Mouse (Mus musculus) erythroid progenitor cell, adult 5-6 weeks (primary cell): ENCODE results near the gene Mark3. TPM values are rescaled to one million over a fixed set of nuclear protein-coding genes. Genes with fewer than 3 reads are reported as not detected.

Experiments
- ATAC-seq: replicated peaks from 2 replicates; pipeline ENCODE4 v1.8.0; 2016; ENCODE audit warnings: moderate number of reproducible peaks, mild to moderate bottlenecking, moderate TSS enrichment, inconsistent platforms; ENCODE audit not compliant: poor library complexity, low FRiP score, severe bottlenecking
- total RNA-seq, 2 experiments: library from RNA; stranded (forward) in 1 of 2; stranded (reverse) in 1 of 2; fragments of 150-400 nt in 1 of 2; fragments of 186-747, 209-891 nt in 1 of 2; gene quantifications; 2 replicates each; pipeline versions ENCODE4 v1.2.3 to v1.2.4; 2015 to 2017; ENCODE audit warnings: low replicate concordance in 2 of 2

The Mark3 gene
- total RNA-seq, 2 experiments from 2014 or later, result 177 to 200 TPM

GRCm38 (mm10) chr12:111693341-111694270 is 119.3 kb downstream of the Mark3 start:
- no peak for ATAC-seq

- no peak for ATAC-seq
Observed at GRCm38 (mm10) chr12:111694271-111694781, 120.0 kb downstream of the Mark3 start.

GRCm38 (mm10) chr12:111694880-111695804 is 120.8 kb downstream of the Mark3 start:
- no peak for ATAC-seq

- ATAC-seq, result peak; percentile 61
Observed at GRCm38 (mm10) chr12:111696239-111696638, 121.9 kb downstream of the Mark3 start.

- ATAC-seq, result no peak
Observed at GRCm38 (mm10) chr12:111697708-111698107, 123.4 kb downstream of the Mark3 start.

GRCm38 (mm10) chr12:111698346-111698913 is 124.1 kb downstream of the Mark3 start:
- ATAC-seq, result no peak

DNA sequence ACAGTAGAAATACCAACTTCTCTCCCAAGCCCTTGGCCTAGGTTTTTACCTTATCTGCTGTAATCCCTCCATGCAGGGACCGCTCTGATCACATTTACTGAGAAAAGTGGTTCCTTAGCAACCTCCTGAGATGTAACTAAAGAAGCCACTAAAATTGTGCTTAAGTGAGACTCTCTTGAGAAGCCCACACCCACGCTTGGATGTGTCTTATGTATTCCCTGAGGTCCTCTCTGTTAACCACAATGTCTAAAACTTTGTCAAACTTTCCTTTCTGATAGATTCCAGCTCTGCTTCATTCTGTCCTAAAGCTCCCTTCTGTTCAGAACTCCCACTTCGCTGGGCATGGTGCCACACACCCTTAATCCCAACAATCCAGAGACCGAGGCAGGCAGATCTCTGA is 125.2 kb downstream of the Mark3 start:
- no peak for ATAC-seq

DNA sequence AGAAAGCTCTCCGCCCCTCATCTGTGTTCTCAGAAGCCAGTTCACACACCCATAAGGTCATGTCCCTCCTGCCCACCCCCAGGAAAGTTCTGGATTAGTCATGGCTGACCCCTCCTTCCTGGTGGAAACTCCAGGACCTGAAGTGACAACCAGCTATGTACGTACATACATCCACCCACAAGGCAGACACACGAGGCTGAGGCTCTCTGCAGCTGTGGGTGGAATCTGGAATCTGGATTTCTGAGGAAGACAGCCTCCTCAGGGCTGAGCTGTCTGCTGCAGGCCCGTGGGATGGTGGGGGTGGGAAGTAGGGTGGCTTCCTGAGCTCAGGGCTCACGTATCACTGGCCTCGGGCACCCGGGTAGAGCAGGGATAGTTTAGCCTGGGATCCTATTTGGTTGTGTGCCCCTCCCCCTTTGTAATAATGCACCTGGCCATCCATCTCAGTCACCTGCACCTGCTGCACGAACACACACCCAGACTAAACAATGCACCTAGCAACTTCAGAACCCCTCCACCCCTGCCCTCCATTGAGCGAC is 126.7 kb downstream of the Mark3 start:
- no peak for ATAC-seq

DNA sequence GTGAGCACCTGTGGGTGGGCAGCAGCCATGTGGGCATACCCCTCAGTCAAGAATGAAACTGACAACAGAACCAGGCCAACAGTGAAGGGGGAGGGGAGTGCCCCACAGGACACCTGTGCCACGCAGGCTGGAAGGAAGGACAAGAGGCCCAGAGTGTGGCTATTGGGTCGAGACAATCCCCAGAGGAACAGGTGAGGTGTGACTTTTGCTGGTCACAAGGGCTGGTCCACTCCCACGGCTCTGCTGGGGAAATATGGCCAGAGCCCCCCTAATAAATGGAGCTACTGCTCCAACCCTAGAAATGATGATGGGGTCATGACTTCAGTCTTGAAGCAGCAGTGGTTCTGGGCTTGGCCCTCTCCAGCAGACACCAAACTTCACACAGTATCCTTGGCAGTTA is 129.0 kb downstream of the Mark3 start:
- no peak for ATAC-seq

DNA sequence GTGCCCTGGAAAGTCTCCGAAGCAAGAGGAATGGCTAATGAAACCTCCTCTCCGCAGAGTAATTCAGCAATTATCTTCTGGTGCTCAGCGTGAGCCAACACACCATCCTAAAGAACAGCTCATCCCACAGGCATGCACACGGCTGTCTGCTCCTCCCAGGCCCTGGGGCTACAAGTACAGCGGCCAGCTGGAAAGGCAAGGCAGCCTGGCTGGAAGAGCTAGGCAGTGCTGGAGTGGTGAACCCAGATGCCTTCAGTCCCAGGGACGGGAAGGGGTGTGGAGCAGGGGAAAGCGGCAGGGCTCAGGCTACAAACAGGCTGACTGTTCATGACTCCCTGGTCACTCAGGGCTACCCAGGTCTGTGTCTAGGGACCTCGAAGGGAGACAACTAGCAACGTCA is 130.3 kb downstream of the Mark3 start:
- no peak for ATAC-seq

- ATAC-seq, result no peak
Observed at GRCm38 (mm10) chr12:111705186-111705973, 131.1 kb downstream of the Mark3 start.

Other genes with a start within 250 kb of the Mark3 start
- gene Cdc42bpb, start 196.8 kb upstream of the Mark3 start, total RNA-seq (2015; ENCODE audit: low replicate concordance), result 0.42 and 9.7 TPM in 2 replicates
- 0.64 and 9.7 TPM in 2 replicates for gene Cdc42bpb, start 196.8 kb upstream of the Mark3 start, total RNA-seq (2017; ENCODE audit: low replicate concordance)
- gene Lbhd2, start 167.7 kb upstream of the Mark3 start, total RNA-seq (2015; ENCODE audit: low replicate concordance), result not detected in 2 replicates
- gene Lbhd2, start 167.7 kb upstream of the Mark3 start, total RNA-seq (2017; ENCODE audit: low replicate concordance), result not detected in 2 replicates
- gene Exoc3l4, start 157.5 kb upstream of the Mark3 start, total RNA-seq (2015; ENCODE audit: low replicate concordance), result 2.2 TPM in 1 of 2 replicates, not detected in the other
- not detected in 2 replicates for gene Exoc3l4, start 157.5 kb upstream of the Mark3 start, total RNA-seq (2017; ENCODE audit: low replicate concordance)
- gene Tnfaip2, start 132.1 kb upstream of the Mark3 start, total RNA-seq (2015; ENCODE audit: low replicate concordance), result 75.7 and 109 TPM in 2 replicates
- gene Tnfaip2, start 132.1 kb upstream of the Mark3 start, total RNA-seq (2017; ENCODE audit: low replicate concordance), result 238 and 415 TPM in 2 replicates
- 1.8 TPM in 1 of 2 replicates, not detected in the other for gene Gm266, start 88.7 kb upstream of the Mark3 start, total RNA-seq (2015; ENCODE audit: low replicate concordance)
- gene Gm266, start 88.7 kb upstream of the Mark3 start, total RNA-seq (2017; ENCODE audit: low replicate concordance), result not detected in 2 replicates
- gene Eif5, start 36.5 kb upstream of the Mark3 start, total RNA-seq (2015; ENCODE audit: low replicate concordance), result 265 and 296 TPM in 2 replicates
- gene Eif5, start 36.5 kb upstream of the Mark3 start, total RNA-seq (2017; ENCODE audit: low replicate concordance), result 240 and 253 TPM in 2 replicates
- 2.5 and 9.4 TPM in 2 replicates for gene Ckb, start 97.8 kb downstream of the Mark3 start, total RNA-seq (2015; ENCODE audit: low replicate concordance)
- gene Ckb, start 97.8 kb downstream of the Mark3 start, total RNA-seq (2017; ENCODE audit: low replicate concordance), result 5.2 and 10.0 TPM in 2 replicates
- 1.8 and 2.1 TPM in 2 replicates for gene Trmt61a, start 103.6 kb downstream of the Mark3 start, total RNA-seq (2015; ENCODE audit: low replicate concordance)
- gene Trmt61a, start 103.6 kb downstream of the Mark3 start, total RNA-seq (2017; ENCODE audit: low replicate concordance), result 0.39 and 2.3 TPM in 2 replicates
- gene Bag5, start 138.7 kb downstream of the Mark3 start, total RNA-seq (2015; ENCODE audit: low replicate concordance), result 5.4 and 6.3 TPM in 2 replicates
- 1.2 and 8.1 TPM in 2 replicates for gene Bag5, start 138.7 kb downstream of the Mark3 start, total RNA-seq (2017; ENCODE audit: low replicate concordance)
- 8.4 and 22.7 TPM in 2 replicates for gene Apopt1, start 138.7 kb downstream of the Mark3 start, total RNA-seq (2015; ENCODE audit: low replicate concordance)
- 4.8 and 11.3 TPM in 2 replicates for gene Apopt1, start 138.7 kb downstream of the Mark3 start, total RNA-seq (2017; ENCODE audit: low replicate concordance)
- 18.0 and 31.7 TPM in 2 replicates for gene Klc1, start 184.3 kb downstream of the Mark3 start, total RNA-seq (2015; ENCODE audit: low replicate concordance)
- gene Klc1, start 184.3 kb downstream of the Mark3 start, total RNA-seq (2017; ENCODE audit: low replicate concordance), result 38.2 and 63.6 TPM in 2 replicates
- 8.0 and 12.3 TPM in 2 replicates for gene Xrcc3, start 239.3 kb downstream of the Mark3 start, total RNA-seq (2015; ENCODE audit: low replicate concordance)
- 5.3 and 28.4 TPM in 2 replicates for gene Xrcc3, start 239.3 kb downstream of the Mark3 start, total RNA-seq (2017; ENCODE audit: low replicate concordance)
- 4.2 and 9.4 TPM in 2 replicates for gene Zfyve21, start 239.6 kb downstream of the Mark3 start, total RNA-seq (2015; ENCODE audit: low replicate concordance)
- gene Zfyve21, start 239.6 kb downstream of the Mark3 start, total RNA-seq (2017; ENCODE audit: low replicate concordance), result 5.6 and 8.4 TPM in 2 replicates